Mouse (Mus musculus): Measurements from ENCODE around the gene Maea.

DNA sequence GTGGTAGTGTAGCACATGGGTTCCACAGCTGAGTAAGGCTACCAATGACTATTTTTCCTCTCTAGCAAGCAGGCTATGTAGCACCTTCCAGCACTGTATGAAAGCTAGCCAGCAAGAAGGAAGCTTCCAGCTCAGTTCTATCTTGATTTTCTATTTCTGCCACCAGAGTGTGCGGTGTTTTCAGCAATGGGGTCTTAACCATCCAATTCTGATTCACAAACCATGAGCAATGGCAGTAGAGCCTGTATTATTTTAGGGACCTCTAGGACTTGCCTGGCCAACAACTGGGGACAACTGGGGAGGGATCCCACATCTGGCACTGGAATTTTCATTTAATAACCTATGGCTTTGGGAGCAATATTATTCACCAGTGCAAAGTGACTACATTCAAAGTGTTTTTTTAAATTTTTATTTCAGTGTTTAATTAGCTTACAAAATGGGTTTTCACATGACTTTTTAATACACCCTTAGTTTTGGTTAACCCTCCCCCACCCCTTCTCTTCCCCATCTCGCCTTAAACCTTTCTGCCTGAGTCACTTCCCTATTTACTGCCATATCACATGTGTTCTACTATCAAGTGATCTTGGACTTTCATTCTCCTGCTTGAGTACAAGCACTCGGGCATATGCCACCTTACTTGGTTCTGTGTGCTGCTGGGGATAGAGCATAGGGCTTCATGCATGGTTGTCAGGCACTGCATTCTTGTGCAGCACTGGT, 16.4 kb downstream of the Maea start:
- no peak for TF ChIP-seq HCFC1 (IDR thresholded peaks at IDR 0.05; ENCODE audit: borderline replicate concordance, insufficient read depth, low read length)
- TF ChIP-seq ZC3H11A (IDR thresholded peaks at IDR 0.05; ENCODE audit: borderline replicate concordance, low read depth, low read length): no peak

All from ES-E14 (cell line).